Mouse (Mus musculus) midbrain, embryonic 10.5 days (tissue): ENCODE data around the gene Tnks2. TPM values are rescaled to one million over a fixed set of nuclear protein-coding genes. Genes with fewer than 3 reads are reported as not detected.

ENCODE experiments used
- DNase-seq: peaks from one replicate; pipeline ENCODE4 v3.0.0-alpha.2; 2017; ENCODE audit warnings: low spot score
- H3K27ac ChIP-seq: fragments of 300-500 bp; sonication (generic); replicated peaks from 2 replicates; pipeline ENCODE4 v1.5.1; 2016; ENCODE audit warnings: mild to moderate bottlenecking
- H3K27me3 ChIP-seq: fragments of 300-500 bp; sonication (generic); 2 replicates; pipeline ENCODE4 v1.6.1; 2016; ENCODE audit warnings: low read depth, mild to moderate bottlenecking; ENCODE audit not compliant: poor library complexity, severe bottlenecking
- H3K36me3 ChIP-seq: fragments of 300-500 bp; sonication (generic); 2 replicates; pipeline ENCODE4 v1.6.1; 2016; ENCODE audit warnings: mild to moderate bottlenecking, moderate library complexity
- H3K4me1 ChIP-seq: fragments of 300-500 bp; sonication (generic); 2 replicates; pipeline ENCODE4 v1.6.1; 2016
- H3K4me3 ChIP-seq: fragments of 300-500 bp; sonication (generic); 2 replicates; pipeline ENCODE4 v1.5.1; 2016; ENCODE audit warnings: mild to moderate bottlenecking, moderate library complexity
- H3K9me3 ChIP-seq: fragments of 300-500 bp; sonication (generic); replicated peaks from 2 replicates; pipeline ENCODE4 v1.6.1; 2016; ENCODE audit warnings: mild to moderate bottlenecking
- WGBS: fragments of 180-500 bp; shearing (Covaris S2); methylation state at CpG from one replicate; pipeline ENCODE4 v1.1.7; 2016; 5-methylcytosine and 5-hydroxymethylcytosine counted together
- polyA plus RNA-seq: library from polyadenylated mRNA; unstranded; fragments of >200 nt; fragmentation: Nextera tagmentation; extraction: Ambion mirVana; gene quantifications from 2 replicates; pipeline ENCODE4 v1.2.1, GENCODE M21; 2016

Tnks2 gene
- polyA plus RNA-seq, 1 experiment from 2014 or later, result 47.3 TPM

DNA sequence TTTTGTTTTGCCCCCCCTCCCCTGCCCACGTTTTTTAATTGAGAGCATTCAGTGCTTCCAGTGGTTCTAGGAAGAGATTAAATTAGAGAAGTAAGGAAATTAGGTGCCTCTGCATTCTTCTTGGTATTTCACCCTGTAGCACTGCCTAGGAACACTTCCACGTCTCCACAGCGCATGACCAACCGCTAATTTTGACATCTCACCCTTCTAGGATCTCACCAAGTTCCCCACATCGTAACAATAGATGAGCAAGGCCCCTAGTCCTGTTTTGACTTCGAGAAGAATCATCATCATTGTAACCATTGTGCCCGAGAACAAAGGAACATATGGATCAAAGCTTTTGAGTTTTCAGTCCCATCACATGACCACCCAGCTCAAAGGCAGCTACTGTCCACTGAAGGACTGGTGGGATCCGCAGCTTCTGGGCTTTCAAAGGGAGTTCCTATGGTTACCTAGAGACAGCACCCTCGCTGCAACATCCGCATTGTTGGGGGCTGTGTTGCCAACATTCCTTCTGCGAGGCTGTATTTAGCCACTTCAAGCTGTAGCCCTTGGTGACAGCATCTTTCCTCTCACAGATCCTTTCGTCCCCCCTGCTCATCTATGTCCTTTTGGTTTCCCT is 76.5 kb downstream of the Tnks2 start:
- no peaks in the 10 kb centered on the region for H3K27me3 ChIP-seq
- peaks cover 38% of the 10 kb centered on the region for H3K4me1 ChIP-seq
- DNase-seq, result peak; percentile 72
- 0 out of 2 replicates have a peak overlapping the region, but pooled peaks have one; percentile 14 for H3K4me3 ChIP-seq
- WGBS, result 15% methylated on average over 12 of the region's 12 CpGs
- no peaks in the 10 kb centered on the region for H3K36me3 ChIP-seq
- peak overlapping the region; percentile 69 for H3K27ac ChIP-seq
- no peaks in the 10 kb centered on the region; the same call in 1 of the 2 replicates for H3K9me3 ChIP-seq

- DNase-seq, result no peak
- H3K36me3 ChIP-seq, result no peaks in the 10 kb centered on the region
- H3K27ac ChIP-seq, result 0 out of 2 replicates have a peak overlapping the region, but pooled peaks have one; percentile 55
- WGBS, result 83% methylated on average over 7 of the region's 7 CpGs
- peaks cover 59% of the 10 kb centered on the region for H3K4me1 ChIP-seq
- H3K27me3 ChIP-seq, result no peaks in the 10 kb centered on the region
- H3K9me3 ChIP-seq, result no peaks in the 10 kb centered on the region
- H3K4me3 ChIP-seq, result no peak overlapping the region
These were observed 79.0 kb downstream of the Tnks2 start for GRCm38 (mm10) chr19:36913064-36913463.

- H3K9me3 ChIP-seq, result no peaks in the 10 kb centered on the region
- H3K36me3 ChIP-seq, result no peaks in the 10 kb centered on the region
- no peaks in the 10 kb centered on the region for H3K27me3 ChIP-seq
- WGBS, result 88% methylated on average over 4 of the region's 4 CpGs
- H3K4me1 ChIP-seq, result peaks cover 64% of the 10 kb centered on the region
- H3K4me3 ChIP-seq, result no peak overlapping the region
- no peak overlapping the region for H3K27ac ChIP-seq
- DNase-seq, result no peak
These were observed 82.2 kb downstream of the Tnks2 start for GRCm38 (mm10) chr19:36916206-36916605.

GRCm38 (mm10) chr19:36916876-36917389 is 82.9 kb downstream of the Tnks2 start:
- peak overlapping the region; percentile 84 for H3K4me3 ChIP-seq
- H3K4me1 ChIP-seq, result peaks cover 57% of the 10 kb centered on the region
- H3K9me3 ChIP-seq, result no peaks in the 10 kb centered on the region
- no peaks in the 10 kb centered on the region for H3K27me3 ChIP-seq
- H3K27ac ChIP-seq, result peak overlapping the region; percentile 53; the same call in 1 of the 2 replicates
- no peaks in the 10 kb centered on the region for H3K36me3 ChIP-seq
- DNase-seq, result no peak
- 81% methylated on average over 1 of the region's 1 CpGs for WGBS

GRCm38 (mm10) chr19:36918441-36919301 is 84.6 kb downstream of the Tnks2 start:
- under 1% methylated on average over 73 of the region's 85 CpGs for WGBS
- DNase-seq, result peak; percentile 87
- Histone ChIP-seq H3K4me3 (peak overlapping the region; percentile 84), H3K27ac (peak overlapping the region; percentile 97), H3K27me3 (no peaks in the 10 kb centered on the region), H3K9me3 (no peaks in the 10 kb centered on the region), H3K4me1 (peaks cover 41% of the 10 kb centered on the region), H3K36me3 (no peaks in the 10 kb centered on the region)

GRCm38 (mm10) chr19:36919466-36919865 is 85.4 kb downstream of the Tnks2 start, which contains the start of gene Fgfbp3:
Gene Fgfbp3, minus strand, starts transcription at chr19:36919615.
- Histone ChIP-seq H3K4me3 (peak within 1 kb of the TSS; percentile 84), H3K27ac (peak within 1 kb of the TSS; percentile 97), H3K4me1 (peaks cover 41% of the 10 kb centered on the region), H3K9me3 (no peaks in the 10 kb centered on the region), H3K36me3 (no peaks in the 10 kb centered on the region), H3K27me3 (no peaks in the 10 kb centered on the region)
- DNase-seq, result peak; percentile 30
- 8% methylated on average over 12 of the region's 12 CpGs for WGBS

DNA sequence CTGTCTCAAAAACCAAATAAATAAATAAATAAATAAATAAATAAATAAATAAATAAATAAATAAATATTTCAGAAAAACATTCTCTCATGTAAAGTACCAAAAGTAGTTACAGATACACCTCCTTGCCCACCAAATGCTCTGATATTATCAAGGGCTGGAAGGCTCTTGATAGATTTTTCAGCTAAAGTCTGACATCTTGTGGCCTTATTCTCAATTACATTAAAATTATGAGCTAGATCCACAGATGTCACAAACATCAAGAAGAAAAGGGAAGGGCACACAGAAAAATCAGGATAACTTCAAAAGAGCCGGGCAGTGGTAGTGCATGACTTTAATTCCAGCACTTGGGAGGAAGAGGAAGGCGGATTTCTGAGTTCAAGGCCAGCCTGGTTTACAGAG is 88.0 kb downstream of the Tnks2 start:
- Histone ChIP-seq H3K27me3 (no peaks in the 10 kb centered on the region), H3K36me3 (no peaks in the 10 kb centered on the region), H3K9me3 (no peaks in the 10 kb centered on the region), H3K27ac (no peak overlapping the region), H3K4me1 (peaks cover 41% of the 10 kb centered on the region), H3K4me3 (no peak overlapping the region)
- no peak for DNase-seq
- 31% methylated on average over 2 of the region's 2 CpGs for WGBS

GRCm38 (mm10) chr19:36922936-36923335 is 88.9 kb downstream of the Tnks2 start:
- DNase-seq, result no peak
- no peaks in the 10 kb centered on the region for H3K9me3 ChIP-seq
- H3K36me3 ChIP-seq, result no peaks in the 10 kb centered on the region
- peaks cover 41% of the 10 kb centered on the region for H3K4me1 ChIP-seq
- no peaks in the 10 kb centered on the region for H3K27me3 ChIP-seq
- H3K4me3 ChIP-seq, result no peak overlapping the region
- 65% methylated on average over 3 of the region's 3 CpGs for WGBS
- H3K27ac ChIP-seq, result no peak overlapping the region

GRCm38 (mm10) chr19:36925671-36926552 is 91.9 kb downstream of the Tnks2 start, which contains the start of gene Btaf1:
Gene Btaf1, plus strand, starts transcription at chr19:36926079.
- H3K27me3 ChIP-seq, result no peaks in the 10 kb centered on the region
- no peaks in the 10 kb centered on the region for H3K9me3 ChIP-seq
- WGBS, result under 1% methylated on average over 82 of the region's 98 CpGs

DNA sequence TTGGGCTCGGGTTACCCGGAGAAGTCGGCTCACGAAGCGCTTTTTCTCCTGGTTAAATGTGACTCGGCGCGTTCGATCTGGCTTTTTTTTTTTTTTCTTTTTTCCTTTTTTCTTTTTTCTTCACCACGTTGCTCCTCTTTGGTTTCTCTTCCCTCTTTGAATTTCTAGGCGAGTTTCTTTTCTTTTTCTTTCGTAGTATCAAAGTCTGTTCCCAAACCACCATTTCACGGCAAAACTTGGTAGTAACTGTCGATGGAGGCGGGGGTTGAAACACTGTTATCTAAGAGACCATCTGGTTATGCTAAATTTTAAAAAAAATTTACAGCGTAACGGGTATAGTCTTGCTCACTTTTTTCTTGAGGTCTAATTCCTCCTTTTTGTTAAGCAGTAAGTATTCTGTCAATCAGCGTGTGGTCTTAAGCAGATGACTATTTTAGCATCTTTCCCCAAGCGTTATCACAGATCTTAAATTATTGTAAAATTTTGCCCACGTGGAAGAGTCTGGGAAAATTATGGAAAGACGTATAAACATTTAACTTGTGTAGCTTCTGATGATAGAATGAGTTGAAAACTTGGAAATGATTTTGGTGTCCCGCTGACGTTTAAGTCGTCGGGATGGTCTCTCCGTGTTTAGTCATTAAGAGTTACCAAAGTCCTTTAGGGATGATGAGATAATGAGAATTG is 92.7 kb downstream of the Tnks2 start:
- H3K4me3 ChIP-seq, result peak overlapping the region; percentile 91
- H3K9me3 ChIP-seq, result no peaks in the 10 kb centered on the region
- H3K27ac ChIP-seq, result peak overlapping the region; percentile 94
- no peak for DNase-seq
- peaks cover 4% of the 10 kb centered on the region; the same call in 1 of the 2 replicates for H3K36me3 ChIP-seq
- H3K4me1 ChIP-seq, result peaks cover 24% of the 10 kb centered on the region
- WGBS, result 5% methylated on average over 26 of the region's 26 CpGs
- H3K27me3 ChIP-seq, result no peaks in the 10 kb centered on the region

More at GRCm38 (mm10) chr19:36925671-36926552, 91.9 kb downstream of the Tnks2 start, which contains the start of gene Btaf1:
- Histone ChIP-seq H3K4me1 (peaks cover 24% of the 10 kb centered on the region), H3K27ac (peak within 1 kb of the TSS; percentile 94), H3K36me3 (peaks cover 4% of the 10 kb centered on the region; the same call in 1 of the 2 replicates), H3K4me3 (peak within 1 kb of the TSS; percentile 91)
- peak; percentile 94 for DNase-seq

DNA sequence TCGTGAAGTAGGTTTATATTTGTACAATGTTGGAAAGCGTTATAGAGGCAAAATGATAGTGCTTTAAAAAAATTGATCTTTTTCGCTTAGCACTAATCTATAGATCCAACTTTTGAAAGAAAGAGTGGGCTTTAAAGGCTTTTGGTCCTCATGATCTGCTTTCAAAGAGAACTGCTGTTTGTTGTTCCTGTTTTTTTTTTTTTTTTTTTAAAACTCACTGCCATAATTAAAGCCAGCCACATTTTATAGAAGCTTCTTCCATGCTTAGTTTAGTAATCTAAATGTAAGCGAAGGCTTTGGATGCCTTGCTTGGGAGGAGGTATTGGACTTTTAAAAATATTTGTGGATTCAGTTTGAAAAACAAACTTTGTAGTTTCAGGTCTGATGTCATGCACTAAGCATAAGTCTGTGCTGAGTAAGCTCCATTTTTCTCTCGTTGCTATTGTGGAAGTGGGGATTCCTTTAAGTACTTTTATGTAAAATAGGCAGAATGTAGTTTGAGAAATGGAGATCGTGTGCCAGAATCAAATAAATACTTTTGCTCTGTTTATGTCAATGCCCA is 93.8 kb downstream of the Tnks2 start:
- 86% methylated on average over 6 of the region's 6 CpGs for WGBS
- Histone ChIP-seq H3K4me3 (peak overlapping the region; percentile 91; the same call in 1 of the 2 replicates), H3K9me3 (no peaks in the 10 kb centered on the region)

More for the DNA sequence above, 93.8 kb downstream of the Tnks2 start:
- Histone ChIP-seq H3K27me3 (no peaks in the 10 kb centered on the region), H3K4me1 (peaks cover 24% of the 10 kb centered on the region), H3K27ac (no peak overlapping the region), H3K36me3 (peaks cover 6% of the 10 kb centered on the region; the same call in 1 of the 2 replicates)
- DNase-seq, result no peak
